Mouse (Mus musculus) thymus, adult 18-20 months (tissue): ENCODE data around the gene Mtrf1l.

Experiments used
- DNase-seq, 2 experiments: peaks; one replicate each; pipeline ENCODE4 v3.0.0; 2022; ENCODE audit warnings: mixed read lengths in 2 of 2

Mtrf1l gene

GRCm38 (mm10) chr10:5823740-5824491, at the start of gene Mtrf1l:
Gene Mtrf1l, minus strand, starts transcription at chr10:5823910.
- DNase-seq: peak; percentile 97 to 98

GRCm38 (mm10) chr10:5871081-5871480, 47.4 kb upstream of the Mtrf1l start:
- no peak for DNase-seq

GRCm38 (mm10) chr10:5867981-5868552, 44.4 kb upstream of the Mtrf1l start:
- no peak for DNase-seq

GRCm38 (mm10) chr10:5865996-5866395, 42.3 kb upstream of the Mtrf1l start:
- DNase-seq: no peak

GRCm38 (mm10) chr10:5862669-5863068, 39.0 kb upstream of the Mtrf1l start:
- no peak for DNase-seq

GRCm38 (mm10) chr10:5860849-5861248, 37.1 kb upstream of the Mtrf1l start:
- no peak for DNase-seq

GRCm38 (mm10) chr10:5859729-5860128, 36.0 kb upstream of the Mtrf1l start:
- DNase-seq: no peak

GRCm38 (mm10) chr10:5857996-5858549, 34.4 kb upstream of the Mtrf1l start:
- DNase-seq: no peak

- DNase-seq: no peak
These were observed 29.7 kb upstream of the Mtrf1l start for GRCm38 (mm10) chr10:5853290-5853868.

DNA sequence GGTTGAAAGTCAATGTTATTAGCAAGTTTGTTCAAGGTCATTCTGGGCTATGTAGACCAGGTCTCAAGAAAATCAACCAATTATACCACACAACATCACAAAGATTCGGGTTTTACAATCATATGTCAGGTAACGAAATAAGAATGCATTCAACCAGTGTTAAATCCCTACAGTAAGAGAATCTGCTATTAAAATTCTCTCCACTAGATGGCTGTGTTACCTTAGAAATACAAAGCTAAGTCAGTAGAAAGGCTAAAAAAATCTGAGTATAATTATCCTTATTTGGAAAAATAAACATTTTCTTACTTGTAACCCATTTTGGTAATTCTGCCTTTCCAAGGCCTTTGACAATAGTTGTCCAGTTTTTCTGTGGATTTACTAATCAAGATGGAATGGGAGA, 23.2 kb upstream of the Mtrf1l start:
- no peak for DNase-seq

GRCm38 (mm10) chr10:5841369-5841768, 17.7 kb upstream of the Mtrf1l start:
- peak in 1 of 2 experiments; percentile 11 for DNase-seq

DNA sequence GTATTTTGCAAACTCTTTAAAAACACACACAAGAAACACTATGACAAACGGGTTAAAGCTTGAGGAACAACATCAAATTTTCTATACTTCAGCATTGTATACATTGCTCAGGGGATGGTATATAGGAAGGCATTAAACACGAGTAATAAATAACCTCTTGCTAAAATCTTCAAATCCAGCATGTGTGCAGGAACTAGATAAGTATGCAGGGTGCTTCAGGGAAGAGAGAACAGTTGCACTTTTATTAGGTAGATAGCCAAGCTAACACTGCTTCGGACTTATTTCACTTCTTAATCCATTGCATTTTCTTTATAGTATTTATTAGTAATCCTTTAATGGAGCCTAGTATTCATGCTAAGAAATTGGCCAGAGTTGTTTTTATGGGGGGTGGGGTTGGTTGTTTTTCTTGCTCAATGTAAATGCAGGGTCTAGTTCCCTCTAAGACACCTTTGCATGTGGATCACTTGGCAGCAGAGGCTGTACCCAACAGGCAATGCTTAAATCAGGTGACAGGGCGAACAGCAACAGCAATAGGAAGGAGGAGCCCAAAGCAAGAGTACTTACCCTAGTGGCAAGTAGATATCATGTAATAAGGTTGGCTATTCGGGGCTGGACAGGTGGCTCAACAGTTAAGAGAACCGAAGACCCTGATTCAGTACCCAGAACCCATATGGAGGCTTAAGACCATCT, 2.8 kb upstream of the Mtrf1l start:
- no peak for DNase-seq

- no peak for DNase-seq
These were observed 1.1 kb upstream of the Mtrf1l start for GRCm38 (mm10) chr10:5824779-5825178.

- DNase-seq: peak in 1 of 2 experiments; percentile 41
These were observed 395 bp downstream of the Mtrf1l start for GRCm38 (mm10) chr10:5823291-5823739.

- DNase-seq: no peak
These were observed 4.9 kb downstream of the Mtrf1l start for GRCm38 (mm10) chr10:5818772-5819171.

GRCm38 (mm10) chr10:5815968-5816367, 7.7 kb downstream of the Mtrf1l start:
- DNase-seq: no peak

GRCm38 (mm10) chr10:5813724-5814123, 10.0 kb downstream of the Mtrf1l start:
- no peak for DNase-seq

- DNase-seq: no peak
These were observed 16.0 kb downstream of the Mtrf1l start for GRCm38 (mm10) chr10:5807683-5808082.

DNA sequence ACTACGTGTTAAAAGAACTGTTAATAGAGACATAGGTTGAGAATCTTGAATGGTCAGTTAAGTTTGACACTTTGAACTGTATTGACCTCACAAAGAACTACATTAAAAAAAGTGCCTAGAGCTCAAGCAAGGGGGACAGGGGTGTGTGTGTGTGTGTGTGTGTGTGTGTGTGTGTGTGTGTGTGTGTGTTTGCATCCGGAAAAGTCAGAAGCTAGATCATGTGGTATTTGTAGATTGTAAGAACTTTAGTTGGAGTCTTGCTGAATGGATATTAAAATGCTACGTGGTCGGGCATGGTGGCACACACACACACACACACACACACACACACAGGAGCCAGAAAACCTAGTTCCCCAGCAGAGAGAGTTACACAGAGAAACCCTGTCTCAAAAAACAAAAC, 16.7 kb downstream of the Mtrf1l start:
- no peak for DNase-seq

- no peak for DNase-seq
These were observed 17.3 kb downstream of the Mtrf1l start for GRCm38 (mm10) chr10:5806416-5806815.

- peak; percentile 95 for DNase-seq
These were observed 17.9 kb downstream of the Mtrf1l start for GRCm38 (mm10) chr10:5805731-5806307.

GRCm38 (mm10) chr10:5805243-5805730, 18.4 kb downstream of the Mtrf1l start, which contains the start of gene Fbxo5:
Gene Fbxo5, minus strand, starts transcription at chr10:5805600.
- DNase-seq: peak; percentile 98 to 99
